26 mouse cellular contexts compared by ENCODE assay signal in the genomic region with DNA sequence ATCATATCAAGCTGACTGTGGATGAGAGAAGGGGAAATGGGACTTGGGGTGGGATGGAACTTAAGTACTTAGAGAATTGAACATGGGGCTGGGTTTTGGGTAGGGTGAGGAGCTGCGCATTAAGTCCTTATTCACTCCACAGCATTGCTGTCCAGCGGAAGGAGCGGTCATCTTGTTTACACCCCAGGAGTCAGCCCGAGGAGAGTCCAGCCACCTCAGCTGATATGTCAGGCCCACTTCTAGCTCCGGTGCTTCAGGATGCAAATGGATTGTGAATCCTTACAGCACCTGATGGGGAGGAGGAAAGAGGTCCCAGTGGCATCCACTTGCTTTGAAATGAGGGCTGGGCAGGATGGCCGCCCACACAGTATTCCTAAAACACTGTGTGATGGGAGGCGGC.
"Had no signal": no experiment of that assay in that cellular context is flagged by ENCODE, and none has a peak within 500 bp of the region (broad histone marks: within the 10 kb centered on the region; RNA-seq: fewer than 3 reads in every experiment).

No protein-coding gene starts in this region.

- H3K4me3 ChIP-seq: embryonic facial prominence, embryonic 10.5 days; embryonic facial prominence, embryonic 12.5 days; embryonic facial prominence, embryonic 13.5 days; embryonic facial prominence, embryonic 15.5 days; erythroblast, embryonic 14.5 days; forebrain, embryonic 10.5 days; forebrain, embryonic 12.5 days; forebrain, embryonic 13.5 days; forebrain, embryonic 15.5 days; gastrocnemius, adult 2 months; heart, adult 2 months had no signal

- H3K4me2 ChIP-seq: embryonic facial prominence, embryonic 12.5 days; embryonic facial prominence, embryonic 13.5 days; embryonic facial prominence, embryonic 15.5 days; forebrain, embryonic 12.5 days; forebrain, embryonic 13.5 days; forebrain, embryonic 15.5 days had no signal

- DNase-seq: cerebellum, adult 2 months; cerebellum, adult 8-10 months; cerebellum, adult 9-10 months; cerebellum, adult 9-11 months; cerebellum, postnatal 10 days; cerebellum, postnatal 14 days; cerebellum, postnatal 25 days; cerebellum, postnatal 36 days; embryo, embryonic 11 days; forebrain, postnatal 0 days; gastrocnemius, adult 2 months; gastrocnemius, postnatal 10 days; gastrocnemius, postnatal 14 days; gastrocnemius, postnatal 25 days; gastrocnemius, postnatal 36 days; heart, adult 2 months had no signal

- ATAC-seq: forebrain, embryonic 13.5 days; forebrain, embryonic 14.5 days; forebrain, embryonic 15.5 days had no signal

- H3K4me1 ChIP-seq: embryonic facial prominence, embryonic 10.5 days; embryonic facial prominence, embryonic 12.5 days; embryonic facial prominence, embryonic 15.5 days; forebrain, embryonic 10.5 days; forebrain, embryonic 12.5 days; forebrain, embryonic 13.5 days; forebrain, embryonic 15.5 days had no signal

- H3K9me3 ChIP-seq: embryonic facial prominence, embryonic 10.5 days; embryonic facial prominence, embryonic 12.5 days; embryonic facial prominence, embryonic 13.5 days; embryonic facial prominence, embryonic 15.5 days; forebrain, embryonic 10.5 days; forebrain, embryonic 12.5 days; forebrain, embryonic 13.5 days; forebrain, embryonic 15.5 days had no signal

- H3K9ac ChIP-seq: embryonic facial prominence, embryonic 12.5 days; embryonic facial prominence, embryonic 13.5 days; embryonic facial prominence, embryonic 15.5 days; forebrain, embryonic 12.5 days; forebrain, embryonic 13.5 days; forebrain, embryonic 15.5 days; forebrain, postnatal 0 days had no signal

- H3K36me3 ChIP-seq: embryonic facial prominence, embryonic 10.5 days; embryonic facial prominence, embryonic 12.5 days; embryonic facial prominence, embryonic 13.5 days; embryonic facial prominence, embryonic 15.5 days; forebrain, embryonic 10.5 days; forebrain, embryonic 12.5 days; forebrain, embryonic 15.5 days had no signal

- H3K27me3 ChIP-seq: embryonic facial prominence, embryonic 12.5 days; embryonic facial prominence, embryonic 13.5 days; embryonic facial prominence, embryonic 15.5 days; forebrain, embryonic 12.5 days; forebrain, embryonic 13.5 days; forebrain, embryonic 15.5 days had no signal

- H3K27ac ChIP-seq: embryonic facial prominence, embryonic 10.5 days; embryonic facial prominence, embryonic 12.5 days; embryonic facial prominence, embryonic 13.5 days; embryonic facial prominence, embryonic 15.5 days; forebrain, embryonic 10.5 days; forebrain, embryonic 12.5 days; forebrain, embryonic 13.5 days; forebrain, embryonic 15.5 days; gastrocnemius, adult 2 months; heart, adult 2 months had no signal
